Mouse (Mus musculus) cortical plate, adult 2 months (tissue): Measurements from ENCODE around the gene Nod1. TPM values are rescaled to one million over a fixed set of nuclear protein-coding genes. Genes with fewer than 3 reads are reported as not detected.

Experiments
- H3K27ac ChIP-seq: fragments of 200-500 bp; 2 replicates; pipeline ENCODE4 v1.5.1; 2012; ENCODE audit warnings: low read length, control low read depth, inconsistent platforms; ENCODE audit not compliant: insufficient read depth
- H3K4me1 ChIP-seq: fragments of 200-500 bp; 2 replicates; pipeline ENCODE4 v1.6.1; 2011; ENCODE audit warnings: low read length; ENCODE audit not compliant: control insufficient read depth, insufficient read depth
- H3K4me3 ChIP-seq: fragments of 200-500 bp; 2 replicates; pipeline ENCODE4 v1.5.1; 2011; ENCODE audit warnings: mild to moderate bottlenecking, low read length, control low read depth; ENCODE audit not compliant: insufficient read depth
- CTCF ChIP-seq: fragments of 200-500 bp; IDR thresholded peaks from 2 replicates; pipeline ENCODE4 v1.5.1; 2011; ENCODE audit warnings: mild to moderate bottlenecking, control low read depth, low read length; ENCODE audit not compliant: insufficient read depth; ENCODE audit errors: extremely low read depth
- POLR2A ChIP-seq: fragments of 200-500 bp; IDR thresholded peaks from 2 replicates; pipeline ENCODE4 v1.6.1; 2011; ENCODE audit warnings: mild to moderate bottlenecking, low read length, control low read depth; ENCODE audit not compliant: insufficient read depth; ENCODE audit errors: extremely low read depth
- polyA plus RNA-seq: library from polyadenylated mRNA; depleted of rRNA; stranded (reverse); fragments of >200 nt; gene quantifications from 2 replicates; pipeline ENCODE4 v1.2.3, GENCODE M21; 2012; rRNA removed

Gene Nod1
- polyA plus RNA-seq, 1 experiment, result 6.0 TPM

- Histone ChIP-seq H3K4me3 (no peak overlapping the region), H3K4me1 (no peaks in the 10 kb centered on the region; the same call in 1 of the 2 replicates), H3K27ac (no peak overlapping the region)
- TF ChIP-seq CTCF, result no peak
- no peak for TF ChIP-seq POLR2A
Observed at GRCm38 (mm10) chr6:54877651-54878050, 94.8 kb downstream of the Nod1 start.

GRCm38 (mm10) chr6:54876782-54877181, 95.6 kb downstream of the Nod1 start:
- Histone ChIP-seq H3K27ac (no peak overlapping the region), H3K4me3 (no peak overlapping the region), H3K4me1 (no peaks in the 10 kb centered on the region; the same call in 1 of the 2 replicates)
- TF ChIP-seq POLR2A (no peak), CTCF (no peak)

Other genes with a start within 250 kb of the Nod1 start
- 6.6 and 8.1 TPM in 2 replicates for gene Znrf2, start 155.7 kb downstream of the Nod1 start, polyA plus RNA-seq
- 16.6 and 19.8 TPM in 2 replicates for gene Ggct, start 20.3 kb upstream of the Nod1 start, polyA plus RNA-seq
- 96.8 and 99.2 TPM in 2 replicates for gene Gars, start 65.4 kb upstream of the Nod1 start, polyA plus RNA-seq
- gene Crhr2, start 160.4 kb upstream of the Nod1 start, polyA plus RNA-seq, result 2.0 and 2.3 TPM in 2 replicates
- gene Inmt, start 202.4 kb upstream of the Nod1 start, polyA plus RNA-seq, result 3.5 TPM in 2 replicates
- 7.2 and 9.9 TPM in 2 replicates for gene Mindy4, start 230.8 kb upstream of the Nod1 start, polyA plus RNA-seq